ENCODE assay signal across 9 mouse cellular contexts in the genomic region with DNA sequence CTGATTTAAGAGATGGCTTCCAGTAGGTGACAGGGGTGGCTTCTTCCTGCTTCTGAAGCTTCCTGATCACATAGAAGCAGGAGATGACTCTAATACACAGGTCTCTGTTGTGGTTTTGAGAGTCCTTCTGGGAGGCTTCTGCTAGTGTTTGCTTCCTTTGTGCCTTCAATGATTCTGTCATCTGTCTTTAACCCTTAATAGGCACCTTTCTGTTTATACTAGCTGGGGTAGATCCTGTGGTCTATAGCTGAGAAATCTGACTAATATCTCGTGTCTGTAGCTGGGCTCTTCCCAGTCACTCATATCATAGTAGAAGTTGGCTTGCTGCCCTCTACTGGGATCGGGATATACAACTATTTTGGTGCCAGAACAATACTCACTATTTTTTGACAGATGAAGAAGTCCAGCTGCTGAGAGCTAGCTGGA. TPM values are rescaled to one million over a fixed set of nuclear protein-coding genes. Genes with fewer than 3 reads are reported as not detected.
A peak's percentile ranks its signal among the peaks of the same experiment; 100 is the strongest.
DNase-seq lines count a peak whose midpoint lies in the region; ATAC-seq and TF ChIP-seq lines count a peak whose summit lies in the region.
"Had no signal": no experiment of that assay in that cellular context is flagged by ENCODE, and none has a peak within 500 bp of the region (broad histone marks: within the 10 kb centered on the region; RNA-seq: fewer than 3 reads in every experiment).

No protein-coding gene starts in this region.

- WGBS in forebrain, embryonic 14.5 days = 35% methylated on average over 2 of the region's 2 CpGs
- WGBS in forebrain, embryonic 10.5 days = 43% methylated on average over 2 of the region's 2 CpGs
- WGBS in kidney, embryonic 16.5 days = 16% methylated on average over 2 of the region's 2 CpGs

- ATAC-seq in forebrain, embryonic 14.5 days = no peak
- ATAC-seq in common myeloid progenitor, adult 5-6 weeks (replicated peaks; ENCODE audit: low read depth, poor library complexity, severe bottlenecking) = peak; percentile 52; the same call in 1 of the 2 replicates
- ATAC-seq in kidney, embryonic 16.5 days (ENCODE audit: low FRiP score, low TSS enrichment) = peak; percentile 46
- 0 out of 2 replicates have a peak, but pooled peaks have one; percentile 59 for ATAC-seq in megakaryocyte-erythroid progenitor cell, adult 5-6 weeks (replicated peaks; ENCODE audit: low FRiP score, low TSS enrichment, poor library complexity, severe bottlenecking)

- peak; percentile 38 for DNase-seq in forebrain, embryonic 14.5 days (ENCODE audit: low spot score)
- DNase-seq in forebrain, embryonic 10.5 days (ENCODE audit: extremely low spot score, low spot score) = no peak
- peak; percentile 16 for DNase-seq in A20 (ENCODE audit: low read depth, low spot score)
- no peak for DNase-seq in gastrocnemius, adult 2 months
- DNase-seq in spleen, postnatal 10 days (ENCODE audit: low spot score in 2 of 2) = no peak

- H3K27ac ChIP-seq in forebrain, embryonic 14.5 days (ENCODE audit: low read depth, low read length) = no peak overlapping the region
- H3K27ac ChIP-seq in forebrain, embryonic 10.5 days = no peak overlapping the region
- H3K27ac ChIP-seq in kidney, embryonic 16.5 days (ENCODE audit: low read length) = no peak overlapping the region
- no peak overlapping the region for H3K27ac ChIP-seq in gastrocnemius, adult 2 months
- H3K27ac ChIP-seq: liver, embryonic 15.5 days had no signal

- no peaks in the 10 kb centered on the region for H3K27me3 ChIP-seq in forebrain, embryonic 14.5 days (replicated peaks; ENCODE audit: control insufficient read depth, insufficient read depth, low read length)
- H3K27me3 ChIP-seq in forebrain, embryonic 10.5 days (ENCODE audit: poor library complexity, severe bottlenecking) = no peaks in the 10 kb centered on the region
- no peaks in the 10 kb centered on the region for H3K27me3 ChIP-seq in kidney, embryonic 16.5 days (ENCODE audit: insufficient read depth, low read length)

- H3K9ac ChIP-seq in forebrain, embryonic 14.5 days (ENCODE audit: low read length) = no peak overlapping the region
- no peak overlapping the region for H3K9ac ChIP-seq in kidney, embryonic 16.5 days (replicated peaks; ENCODE audit: low read length)
- H3K9ac ChIP-seq: liver, embryonic 15.5 days had no signal

- H3K9me3 ChIP-seq in forebrain, embryonic 14.5 days (replicated peaks; ENCODE audit: control insufficient read depth, low read length) = no peaks in the 10 kb centered on the region
- no peaks in the 10 kb centered on the region for H3K9me3 ChIP-seq in forebrain, embryonic 10.5 days
- no peaks in the 10 kb centered on the region for H3K9me3 ChIP-seq in kidney, embryonic 16.5 days (ENCODE audit: low read length)
- H3K9me3 ChIP-seq: liver, embryonic 15.5 days had no signal

- H3K4me2 ChIP-seq in forebrain, embryonic 14.5 days (ENCODE audit: low read length) = no peak overlapping the region
- H3K4me2 ChIP-seq in kidney, embryonic 16.5 days (replicated peaks; ENCODE audit: low read depth, low read length) = no peak overlapping the region
- H3K4me2 ChIP-seq: liver, embryonic 15.5 days had no signal

- intact Hi-C loops in gastrocnemius, adult 2 months (cut with DNase I) = no loop called here

- no peaks in the 10 kb centered on the region for H3K4me1 ChIP-seq in forebrain, embryonic 14.5 days (ENCODE audit: control insufficient read depth, insufficient read depth, low read length)
- H3K4me1 ChIP-seq in forebrain, embryonic 10.5 days = no peaks in the 10 kb centered on the region
- H3K4me1 ChIP-seq in kidney, embryonic 16.5 days (ENCODE audit: insufficient read depth, low read length) = no peaks in the 10 kb centered on the region

- no peak overlapping the region for H3K4me3 ChIP-seq in forebrain, embryonic 14.5 days (ENCODE audit: low read depth, low read length)
- H3K4me3 ChIP-seq in forebrain, embryonic 10.5 days = no peak overlapping the region
- no peak overlapping the region for H3K4me3 ChIP-seq in kidney, embryonic 16.5 days (ENCODE audit: low read length)
- no peak overlapping the region for H3K4me3 ChIP-seq in gastrocnemius, adult 2 months
- H3K4me3 ChIP-seq: liver, embryonic 15.5 days had no signal

- no peaks in the 10 kb centered on the region for H3K36me3 ChIP-seq in forebrain, embryonic 14.5 days (ENCODE audit: control insufficient read depth, insufficient read depth, low read length)
- no peaks in the 10 kb centered on the region for H3K36me3 ChIP-seq in forebrain, embryonic 10.5 days (replicated peaks)
- H3K36me3 ChIP-seq in kidney, embryonic 16.5 days (ENCODE audit: insufficient read depth, low read length) = no peaks in the 10 kb centered on the region
- H3K36me3 ChIP-seq: liver, embryonic 15.5 days had no signal

- TF ChIP-seq CTCF in gastrocnemius, adult 2 months (IDR thresholded peaks at IDR 0.05) = no peak

RNA-seq across cellular contexts. Expression of gene Zfand6, which starts 50.2 kb away (rescaled TPM):
- polyA plus RNA-seq in forebrain, embryonic 14.5 days (2014; fragmentation: Nextera tagmentation; extraction: Ambion mirVana) = 220 and 234 TPM in 2 replicates
- 149 and 156 TPM in 2 replicates for polyA plus RNA-seq in forebrain, embryonic 10.5 days (2016; fragmentation: Nextera tagmentation; extraction: Ambion mirVana)
- total RNA-seq in common myeloid progenitor, adult 5-6 weeks (2017) = 80.8 and 84.3 TPM in 2 replicates
- polyA plus RNA-seq in kidney, embryonic 16.5 days (2015; fragmentation: Nextera tagmentation; extraction: Ambion mirVana) = 181 and 189 TPM in 2 replicates
- total RNA-seq in megakaryocyte-erythroid progenitor cell, adult 5-6 weeks (2014; fragmentation: Nextera tagmentation) = 43.5 and 56.6 TPM in 2 replicates
- total RNA-seq in megakaryocyte-erythroid progenitor cell, adult 5-6 weeks (2017) = 56.0 and 81.6 TPM in 2 replicates
- 100 to 1,000 TPM in 1 of 2 experiments, 10 to 100 TPM in 1; 97.9 to 110 TPM for total RNA-seq in gastrocnemius, adult 2 months (2021)

Comparison
In these comparisons a context has a peak if more than half of its experiments do, and no peak if none do; other contexts are left out.
1. DNase-seq: peak in forebrain, embryonic 14.5 days (single experiment) and A20 (single experiment); none in forebrain, embryonic 10.5 days (single experiment), gastrocnemius, adult 2 months (single experiment) and spleen, postnatal 10 days (0 of 2).